Mouse (Mus musculus) gastrocnemius, adult 18-20 months (tissue): ENCODE data around the gene Mybbp1a. TPM values are rescaled to one million over a fixed set of nuclear protein-coding genes. Genes with fewer than 3 reads are reported as not detected.

ENCODE experiments used
- DNase-seq: peaks from one replicate; pipeline ENCODE4 v3.0.0; 2021; ENCODE audit warnings: low spot score
- total RNA-seq, 2 experiments: library from RNA; stranded (reverse); gene quantifications; 2 replicates each; pipeline ENCODE4 v1.2.3; 2021

The Mybbp1a gene
- total RNA-seq, 2 experiments from 2014 or later, result 54.7 to 63.3 TPM

- DNase-seq, result no peak
Measured at GRCm38 (mm10) chr11:72477182-72477581, 36.0 kb downstream of the Mybbp1a start.

- no peak for DNase-seq
Measured at GRCm38 (mm10) chr11:72477653-72478052, 36.5 kb downstream of the Mybbp1a start.

GRCm38 (mm10) chr11:72478228-72478627, 37.1 kb downstream of the Mybbp1a start:
- DNase-seq, result no peak

GRCm38 (mm10) chr11:72479499-72479898, 38.3 kb downstream of the Mybbp1a start:
- no peak for DNase-seq

GRCm38 (mm10) chr11:72481313-72481712, 40.2 kb downstream of the Mybbp1a start:
- DNase-seq, result peak; percentile 39

GRCm38 (mm10) chr11:72481952-72482351, 40.8 kb downstream of the Mybbp1a start:
- DNase-seq, result no peak

- no peak for DNase-seq
Measured at GRCm38 (mm10) chr11:72484549-72484948, 43.4 kb downstream of the Mybbp1a start.

- DNase-seq, result no peak
Measured at GRCm38 (mm10) chr11:72485157-72485556, 44.0 kb downstream of the Mybbp1a start.

- no peak for DNase-seq
Measured at GRCm38 (mm10) chr11:72485960-72486359, 44.8 kb downstream of the Mybbp1a start.

GRCm38 (mm10) chr11:72487171-72487570, 46.0 kb downstream of the Mybbp1a start:
- no peak for DNase-seq

GRCm38 (mm10) chr11:72487739-72488138, 46.6 kb downstream of the Mybbp1a start:
- peak; percentile 75 for DNase-seq

GRCm38 (mm10) chr11:72488753-72489271, 47.7 kb downstream of the Mybbp1a start:
- peak; percentile 40 for DNase-seq

- no peak for DNase-seq
Measured at GRCm38 (mm10) chr11:72489397-72489796, 48.2 kb downstream of the Mybbp1a start.

GRCm38 (mm10) chr11:72489881-72490301, 48.7 kb downstream of the Mybbp1a start, which contains the start of gene Spns2:
Spns2 (minus strand) TSS chr11:72489904.
- peak; percentile 93 for DNase-seq

GRCm38 (mm10) chr11:72491130-72491960, 50.2 kb downstream of the Mybbp1a start:
- no peak for DNase-seq

- DNase-seq, result no peak
Measured at GRCm38 (mm10) chr11:72494046-72494988, 53.2 kb downstream of the Mybbp1a start.

- DNase-seq, result no peak
Measured at GRCm38 (mm10) chr11:72496066-72496465, 54.9 kb downstream of the Mybbp1a start.

- DNase-seq, result no peak
Measured at GRCm38 (mm10) chr11:72496775-72497174, 55.6 kb downstream of the Mybbp1a start.

GRCm38 (mm10) chr11:72497367-72497766, 56.2 kb downstream of the Mybbp1a start:
- no peak for DNase-seq

GRCm38 (mm10) chr11:72500139-72500538, 59.0 kb downstream of the Mybbp1a start:
- DNase-seq, result no peak
